11 mouse cellular contexts compared by ENCODE assay signal in genomic region chr8:61258828-61259227, GRCm38 (mm10). TPM values are rescaled to one million over a fixed set of nuclear protein-coding genes. Genes with fewer than 3 reads are reported as not detected.
DNase-seq lines count a peak whose midpoint lies in the region; TF ChIP-seq lines count a peak whose summit lies in the region.
"Had no signal": no experiment of that assay in that cellular context is flagged by ENCODE, and none has a peak within 500 bp of the region (broad histone marks: within the 10 kb centered on the region; RNA-seq: fewer than 3 reads in every experiment).

No protein-coding gene starts in this region.

- no peak for TF ChIP-seq CTCF in thymus, adult 2 months (IDR thresholded peaks at IDR 0.05; ENCODE audit: borderline replicate concordance, control insufficient read depth, extremely low read depth, insufficient read depth, low read length, poor library complexity)

- H3K4me3 ChIP-seq in thymus, adult 2 months (ENCODE audit: control insufficient read depth, insufficient read depth, low read length), result no peak overlapping the region
- H3K4me3 ChIP-seq: limb, embryonic 15.5 days; midbrain, embryonic 15.5 days had no signal

- H3K27ac ChIP-seq in thymus, adult 2 months (ENCODE audit: control insufficient read depth, insufficient read depth, low read length), result no peak overlapping the region
- H3K27ac ChIP-seq: limb, embryonic 15.5 days; midbrain, embryonic 15.5 days; stomach, postnatal 0 days had no signal

- H3K27me3 ChIP-seq in thymus, adult 2 months (ENCODE audit: control insufficient read depth, insufficient read depth, low read length), result no peaks in the 10 kb centered on the region
- H3K27me3 ChIP-seq: limb, embryonic 15.5 days; midbrain, embryonic 15.5 days had no signal

- H3K4me1 ChIP-seq in thymus, adult 2 months (replicated peaks; ENCODE audit: control insufficient read depth, insufficient read depth, low read length), result no peaks in the 10 kb centered on the region

- DNase-seq in cerebellum, postnatal 25 days, result peak; percentile 15 to 35
- DNase-seq in cerebellum, adult 8-10 months, result no peak
- DNase-seq in lung, postnatal 36 days, result peak; percentile 51
- DNase-seq in lung, postnatal 10 days, result no peak
- DNase-seq in layer of hippocampus, postnatal 36 days, result peak; percentile 60 to 70
- peak; percentile 27 for DNase-seq in right cerebral cortex, postnatal 4 days
- no peak for DNase-seq in gastrocnemius, postnatal 25 days
- DNase-seq in thymus, adult 2 months, result no peak

- TF ChIP-seq POLR2A in thymus, adult 2 months (IDR thresholded peaks at IDR 0.05; ENCODE audit: control insufficient read depth, extremely low read depth, insufficient read depth, low read length, poor library complexity), result no peak

- 69% methylated on average over 9 of the region's 9 CpGs for WGBS in thymus, adult 2 months

- no peaks in the 10 kb centered on the region for H3K36me3 ChIP-seq in thymus, adult 2 months (ENCODE audit: control insufficient read depth, insufficient read depth, low read length)
- H3K36me3 ChIP-seq: limb, embryonic 15.5 days; midbrain, embryonic 15.5 days had no signal

RNA-seq across cellular contexts. Expression of gene Sh3rf1, which starts 35.2 kb away (rescaled TPM):
- 10 to 100 TPM; 63.3 to 67.5 TPM for total RNA-seq in layer of hippocampus, postnatal 36 days (2021)
- total RNA-seq in gastrocnemius, postnatal 25 days (2021), result 1 to 10 TPM; 1.9 to 2.2 TPM
- polyA plus RNA-seq in thymus, adult 2 months (2012; rRNA removed), result 7.6 and 9.4 TPM in 2 replicates

Comparison
In these comparisons a context has a peak if more than half of its experiments do, and no peak if none do; other contexts are left out.
1. DNase-seq: peak in cerebellum, postnatal 25 days (2 of 2), lung, postnatal 36 days (single experiment), layer of hippocampus, postnatal 36 days (2 of 2) and right cerebral cortex, postnatal 4 days (single experiment); none in cerebellum, adult 8-10 months (single experiment), lung, postnatal 10 days (single experiment), gastrocnemius, postnatal 25 days (single experiment) and thymus, adult 2 months (single experiment).
2. RNA of gene Sh3rf1, which starts 35.2 kb away (total RNA-seq): 63.3 to 67.5 TPM in layer of hippocampus, postnatal 36 days; 1.9 to 2.2 TPM in gastrocnemius, postnatal 25 days; every median in the first group is over 10 times any median in the second.